Mouse (Mus musculus) CH12.LX (cell line): ENCODE data around the gene Ccdc103.

Experiments
- CTCF ChIP-seq, 2 experiments: IDR thresholded peaks in 1 of 2; conservative IDR thresholded peaks in 1 of 2; 2 replicates each; pipeline ENCODE4 v1.5.1; 2011 to 2012; ENCODE audit warnings: low read depth in 2 of 2, low read length in 2 of 2, improper control_type of control experiment in 1 of 2, inconsistent platforms in 1 of 2, mild to moderate bottlenecking in 1 of 2, moderate library complexity in 1 of 2
- POLR2A ChIP-seq: IDR thresholded peaks from 2 replicates; pipeline ENCODE4 v1.6.1; 2011; ENCODE audit warnings: low read depth, mild to moderate bottlenecking, improper control_type of control experiment, low read length

GRCm38 (mm10) chr11:102901199-102901598 is 20.2 kb downstream of the Ccdc103 start:
- TF ChIP-seq POLR2A (no peak), CTCF (conservative IDR thresholded peaks at IDR 0.05 in 1 of 2, IDR thresholded peaks at IDR 0.05 in 1 of 2; ENCODE audit: low read depth in 2 of 2, low read length in 2 of 2) (no peak)
